Mouse (Mus musculus) kidney, postnatal 36 days (tissue): Measurements from ENCODE around the gene Tmf1.

Experiments used
- DNase-seq, 2 experiments: peaks; one replicate each; pipeline ENCODE4 v3.0.0; 2021 to 2022; ENCODE audit warnings: mixed read lengths in 2 of 2

The Tmf1 gene

DNA sequence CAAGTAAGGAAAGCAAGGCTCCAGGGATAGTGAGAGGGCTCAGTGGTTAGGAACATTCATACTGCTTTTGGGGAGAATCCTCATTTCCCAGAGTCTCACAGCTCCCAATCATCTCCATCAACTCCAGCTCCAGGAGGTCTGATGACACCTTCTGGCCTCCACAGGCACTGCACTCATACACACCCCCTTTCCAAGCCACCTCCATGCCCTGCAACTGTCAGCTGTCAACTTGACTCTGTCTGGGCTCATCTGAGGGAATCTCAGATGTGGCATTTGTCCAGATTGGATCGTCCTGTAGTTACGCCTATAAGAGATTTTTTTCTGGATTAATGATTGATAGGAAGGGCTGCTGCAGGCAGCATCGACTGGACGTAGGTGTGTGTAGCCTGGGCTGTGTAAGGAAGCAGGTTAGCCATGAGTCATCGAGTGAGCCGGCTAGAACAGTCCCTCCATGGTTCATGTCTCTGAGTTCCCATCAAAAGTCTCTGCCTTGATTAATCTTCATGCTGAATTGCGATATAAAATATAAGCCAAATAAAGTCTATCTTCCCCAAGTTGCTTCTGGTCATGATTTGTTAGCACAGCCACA, 74.6 kb downstream of the Tmf1 start:
- peak; percentile 5 to 45 for DNase-seq
